Mouse (Mus musculus): ENCODE measurements around the gene Serinc3.

Serinc3 gene

DNA sequence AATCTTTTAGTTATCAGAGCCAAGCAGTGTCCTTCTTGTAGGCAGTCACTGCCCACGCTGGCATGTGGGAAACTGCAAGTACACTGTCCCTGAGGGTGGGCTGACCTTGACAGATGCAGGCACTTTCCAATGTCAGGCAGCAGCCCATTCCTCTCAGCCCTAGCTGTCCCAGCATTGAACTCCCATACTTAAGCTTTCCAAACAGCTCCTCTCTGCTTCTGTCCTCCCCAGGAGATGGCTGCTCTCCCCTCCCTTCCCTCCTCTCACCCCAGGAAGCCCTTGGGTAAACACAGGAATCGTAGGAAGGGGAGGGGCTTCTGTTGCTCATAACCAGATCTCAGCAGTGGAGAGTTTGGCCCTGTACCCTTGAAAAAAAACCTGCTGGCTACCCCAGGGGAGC is 49.8 kb downstream of the Serinc3 start:
- DNase-seq (ENCODE audit: low spot score) = no peak

DNA sequence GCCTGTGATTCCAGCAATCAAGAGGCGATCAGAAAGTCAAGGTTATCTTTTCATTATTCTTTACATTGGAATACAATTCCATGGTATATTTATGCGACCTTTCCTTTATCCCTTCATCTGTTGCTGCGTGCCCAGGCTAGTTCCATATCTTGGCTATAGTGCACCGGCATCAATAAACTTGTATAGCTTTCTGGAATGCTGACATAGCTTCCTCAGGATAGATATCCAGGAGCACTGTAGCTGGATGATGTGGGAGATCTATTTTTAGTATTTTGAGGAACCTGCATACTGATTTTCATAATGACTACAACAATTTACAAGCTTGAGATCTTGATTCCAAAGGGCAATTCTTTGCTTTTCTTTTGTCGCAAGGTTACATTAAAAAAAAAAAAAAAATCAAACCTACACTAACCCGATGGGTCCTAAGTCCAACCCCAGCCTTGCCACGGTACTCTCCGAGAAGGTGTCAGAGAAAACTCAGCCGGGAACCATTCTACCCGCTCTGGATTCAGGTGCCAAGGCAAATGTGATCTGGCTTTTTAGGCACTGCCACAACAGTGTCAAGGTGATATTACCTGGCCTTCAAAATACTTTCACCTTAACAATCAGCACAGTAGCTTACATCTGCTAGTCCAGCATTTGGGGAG is 51.2 kb downstream of the Serinc3 start:
- no peak for DNase-seq (ENCODE audit: low spot score)

DNA sequence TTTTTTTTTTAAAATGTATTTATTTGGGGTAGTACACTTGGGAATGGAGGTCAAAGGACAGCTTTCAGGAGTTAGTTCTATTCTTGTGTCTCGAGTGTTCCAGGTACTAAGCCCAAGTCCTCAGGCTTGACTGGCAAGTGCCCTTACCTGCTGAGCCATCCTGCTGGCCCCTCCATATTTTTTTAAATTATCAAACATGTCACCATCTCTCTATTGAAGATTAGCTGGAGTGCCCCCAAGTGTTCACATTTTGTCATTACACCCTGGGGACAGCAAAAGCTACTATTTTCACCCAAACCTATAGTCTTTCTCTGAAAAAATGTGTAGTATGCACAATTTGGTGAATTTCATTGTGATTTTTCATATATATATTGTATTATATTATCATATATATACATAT is 52.8 kb downstream of the Serinc3 start:
- DNase-seq (ENCODE audit: low spot score) = no peak

GRCm38 (mm10) chr2:163590996-163591395 is 53.9 kb downstream of the Serinc3 start:
- no peak for DNase-seq (ENCODE audit: low spot score)

DNA sequence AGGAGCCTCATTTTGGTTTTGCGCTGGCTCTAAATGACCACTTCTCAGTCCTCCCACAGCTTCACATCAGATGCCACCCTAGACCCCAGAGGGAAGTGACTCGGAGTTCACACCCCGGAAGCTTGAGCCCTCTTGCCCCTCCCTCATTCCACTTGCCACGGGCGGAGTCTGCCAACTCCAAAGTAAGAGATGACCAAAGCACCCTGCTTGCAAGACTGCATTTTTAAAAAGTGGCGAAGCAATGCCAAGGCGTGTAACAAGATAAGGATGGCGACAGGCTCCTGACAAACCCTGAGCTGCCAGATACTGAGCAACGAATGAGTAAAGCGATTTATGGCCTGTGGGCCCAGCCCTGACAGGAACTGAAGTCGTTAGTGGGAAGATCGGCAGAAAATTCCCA is 54.7 kb downstream of the Serinc3 start:
- DNase-seq (ENCODE audit: low spot score) = no peak

- DNase-seq (ENCODE audit: low spot score) = no peak
Observed at GRCm38 (mm10) chr2:163587506-163587905, 57.4 kb downstream of the Serinc3 start.

DNA sequence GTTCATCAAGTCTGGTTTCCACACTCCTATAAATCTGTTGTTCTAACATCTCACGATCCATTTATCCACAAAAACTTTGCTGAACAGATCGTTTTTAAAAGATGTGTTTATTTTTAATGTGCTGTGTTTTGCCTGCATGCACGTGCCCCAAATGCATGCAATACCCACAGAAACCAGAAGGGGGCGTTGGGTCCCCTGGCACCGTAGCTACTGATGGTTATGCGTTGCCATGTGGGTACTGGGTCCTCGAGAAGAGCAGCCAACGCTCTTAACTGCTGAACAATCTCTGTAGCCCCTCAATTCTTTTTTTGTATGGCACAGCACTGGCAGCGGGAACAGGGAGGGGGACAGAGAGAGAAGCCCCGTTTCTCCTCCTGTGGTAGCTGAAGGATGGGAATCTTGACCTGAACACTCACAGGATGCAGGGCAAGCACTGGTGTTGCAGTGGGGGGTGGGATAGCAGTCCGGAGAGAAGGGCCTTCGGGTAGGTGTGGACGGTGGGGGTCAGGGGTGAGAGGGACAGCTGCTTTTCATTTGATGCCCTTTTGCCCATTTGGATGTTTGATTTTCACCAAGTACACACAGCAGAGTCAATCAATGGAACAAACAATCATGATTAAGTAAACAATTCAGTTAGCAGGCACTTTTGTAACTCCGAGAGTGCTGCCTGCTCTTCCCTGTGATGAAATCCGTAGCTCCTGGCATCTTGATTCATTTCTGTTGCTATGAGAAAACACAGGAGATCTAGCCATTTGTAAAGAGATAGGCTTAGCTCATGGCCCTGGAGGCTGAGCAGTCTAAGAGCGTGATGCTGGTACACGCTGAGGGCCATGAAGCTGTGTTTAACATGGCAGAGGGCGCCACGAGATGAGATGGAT is 58.3 kb downstream of the Serinc3 start:
- DNase-seq (ENCODE audit: low spot score) = no peak

GRCm38 (mm10) chr2:163584088-163584426 is 60.9 kb downstream of the Serinc3 start:
- no peak for DNase-seq (ENCODE audit: low spot score)

GRCm38 (mm10) chr2:163583226-163584087 is 61.5 kb downstream of the Serinc3 start:
- no peak for DNase-seq (ENCODE audit: low spot score)

GRCm38 (mm10) chr2:163580069-163580945 is 64.6 kb downstream of the Serinc3 start:
- DNase-seq (ENCODE audit: low spot score) = no peak

GRCm38 (mm10) chr2:163577986-163578385 is 66.9 kb downstream of the Serinc3 start:
- DNase-seq (ENCODE audit: low spot score) = no peak

DNA sequence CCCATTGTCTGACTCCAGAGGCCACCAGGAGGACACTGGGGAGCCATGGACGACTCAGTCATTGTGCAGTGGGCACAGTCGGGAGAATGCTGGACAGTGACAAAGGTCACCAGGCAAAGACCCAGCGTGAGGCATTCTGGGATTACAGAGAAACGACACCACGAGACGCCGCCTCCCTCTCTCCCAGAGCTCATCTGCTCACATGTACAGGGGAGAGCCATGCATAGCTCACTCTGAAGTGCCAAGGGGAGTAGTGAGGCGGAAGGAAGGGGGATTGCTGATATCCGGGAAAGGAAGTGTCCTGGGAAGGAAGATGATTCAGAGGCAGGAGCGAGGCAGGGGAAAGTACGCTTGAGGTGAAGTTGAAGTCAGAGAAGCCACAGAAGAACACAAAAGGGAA is 69.7 kb downstream of the Serinc3 start:
- DNase-seq (ENCODE audit: low spot score) = no peak

DNA sequence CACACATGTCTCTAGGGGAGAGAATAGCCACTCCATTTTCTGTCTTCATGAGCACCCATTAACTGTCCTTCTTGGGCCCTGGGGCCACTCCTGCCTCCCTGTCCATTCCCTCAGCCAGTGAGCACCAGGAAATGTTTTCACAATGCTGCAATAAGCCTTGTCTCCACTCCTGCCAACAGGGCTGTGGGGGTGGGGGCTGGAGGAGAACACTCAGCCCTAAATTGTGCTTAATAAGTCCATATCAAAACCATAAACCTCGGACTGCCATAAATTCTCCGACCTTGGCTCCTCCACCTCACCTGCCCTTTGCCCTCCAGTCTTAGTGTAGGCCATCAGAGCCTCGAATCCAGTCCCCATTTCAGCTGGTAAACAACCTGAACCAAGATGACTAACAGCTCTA is 70.6 kb downstream of the Serinc3 start:
- no peak for DNase-seq (ENCODE audit: low spot score)

Data from layer of hippocampus, adult 9-10 months (tissue).